Mouse (Mus musculus) gastrocnemius, postnatal 14 days (tissue): ENCODE data around the gene Maf. TPM values are rescaled to one million over a fixed set of nuclear protein-coding genes. Genes with fewer than 3 reads are reported as not detected.

ENCODE experiments used
- DNase-seq: peaks from one replicate; pipeline ENCODE4 v3.0.0; 2021; ENCODE audit warnings: mixed read lengths
- intact Hi-C: fragments of 180-260 bp; cut with DNase I; formaldehyde crosslinking; loops from one replicate; pipeline ENCODE4 v1.15.1; 2025; ENCODE audit warnings: low total_unique reads
- long read RNA-seq, 2 experiments: library from polyadenylated mRNA; stranded (forward); transcript quantifications; one replicate each; pipeline ENCODE4 v2.0.0; 2021
- total RNA-seq, 2 experiments: library from RNA; stranded (reverse); gene quantifications; 2 replicates each; pipeline ENCODE4 v1.2.3; 2021

The Maf gene
- total RNA-seq, result 100 to 1,000 TPM in 1 of 2 experiments, 10 to 100 TPM in 1; 93.8 to 112 TPM
- long read RNA-seq, experiment 1, full-length matches to known transcripts, result 35 of 39 reads
- long read RNA-seq, experiment 1, partial matches to known transcripts, result 0 of 39 reads
- long read RNA-seq, experiment 1, other reads (novel, unspliced or antisense), result 4 of 39 reads
- long read RNA-seq, experiment 2, full-length matches to known transcripts, result 46 of 49 reads
- long read RNA-seq, experiment 2, partial matches to known transcripts, result 0 of 49 reads
- long read RNA-seq, experiment 2, other reads (novel, unspliced or antisense), result 3 of 49 reads

DNA sequence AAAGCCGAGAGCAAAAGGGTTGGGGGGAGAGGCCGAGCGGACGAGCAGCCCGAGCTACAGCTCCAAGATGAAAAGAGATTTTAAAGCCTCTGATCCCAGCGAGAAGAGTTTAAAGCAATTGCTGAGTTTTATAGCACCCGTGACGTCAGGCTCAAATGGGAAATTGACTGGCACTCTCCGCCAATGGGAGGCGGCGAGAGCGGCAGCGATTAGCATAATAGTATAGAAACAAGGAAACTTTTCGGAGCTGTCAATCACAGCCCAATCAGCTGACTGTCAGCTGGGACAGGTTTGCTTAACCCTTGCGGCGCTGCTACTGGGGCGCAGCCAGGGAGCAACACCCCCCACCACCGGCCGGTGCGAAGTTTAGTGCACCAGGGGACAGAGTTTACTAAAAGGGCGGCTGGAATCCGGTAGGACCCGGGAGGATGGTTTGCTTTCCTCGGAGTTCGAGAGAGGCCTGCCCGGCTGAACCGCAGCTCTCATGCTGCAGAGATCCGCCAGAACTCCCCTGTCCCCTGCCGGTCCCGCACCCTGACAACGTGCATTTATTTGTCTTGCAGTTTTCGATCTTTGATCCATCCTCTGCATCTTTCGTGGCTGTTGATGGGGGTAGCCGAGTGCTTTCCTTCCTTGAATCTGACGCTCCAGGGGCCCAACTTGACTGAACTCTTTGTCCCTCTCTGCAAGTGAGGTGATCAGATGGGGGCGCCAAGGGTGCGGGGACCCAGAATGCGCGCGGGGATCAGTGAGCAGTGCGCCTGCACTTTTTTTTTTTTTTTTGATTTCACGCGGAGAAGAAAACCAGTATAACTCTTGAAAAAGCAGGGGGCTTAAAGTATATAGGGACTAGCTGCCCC is at the start of gene Maf:
TSS of gene Maf (minus strand) at position 64 of the 860 bp plus-strand sequence.
- peak; percentile 83 for DNase-seq
- intact Hi-C loops, result loop anchor here (5.0 kb wide), 1 partner anchor 306 kb away; no protein-coding TSS in a partner anchor

DNA sequence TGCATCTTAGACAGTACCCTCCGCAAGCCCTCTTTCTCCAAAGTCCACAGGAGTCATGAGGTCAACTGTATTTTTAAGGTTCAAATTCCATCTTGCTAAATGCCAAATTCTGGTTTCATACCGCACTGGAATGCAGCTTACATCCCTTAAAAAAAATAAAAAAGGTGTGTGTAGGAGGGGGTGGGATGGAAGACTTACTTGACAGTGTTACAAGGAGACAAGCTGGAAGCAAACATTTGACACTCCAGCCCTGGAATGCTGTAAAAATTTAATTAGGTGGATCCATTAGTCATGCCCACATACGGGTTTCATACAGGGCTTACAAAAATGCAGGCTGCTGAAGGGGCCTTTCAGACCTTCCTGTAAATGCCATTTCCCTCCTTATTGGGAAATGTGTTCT is 49.4 kb upstream of the Maf start:
- no peak for DNase-seq
- intact Hi-C loops, result no loop called here

DNA sequence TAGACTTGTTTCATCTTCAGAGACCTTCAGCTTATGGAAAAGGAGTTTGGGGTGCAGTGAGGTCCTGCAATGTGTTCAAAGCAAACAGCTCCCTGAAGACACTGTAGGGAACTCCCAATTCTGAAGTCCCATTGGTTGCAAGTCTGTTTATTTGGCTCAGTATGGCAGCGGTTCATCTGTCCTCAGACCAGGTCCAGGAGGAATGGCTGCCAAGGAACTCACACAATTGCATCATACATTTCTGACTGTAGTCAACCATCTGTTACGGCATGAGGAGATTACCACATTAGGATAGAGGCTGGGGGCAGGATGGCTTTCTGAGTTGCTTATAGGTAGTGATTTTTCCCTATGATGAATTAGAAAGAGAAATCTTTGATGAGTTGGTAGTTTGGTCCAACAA is 48.4 kb upstream of the Maf start:
- intact Hi-C loops, result no loop called here
- DNase-seq, result no peak

DNA sequence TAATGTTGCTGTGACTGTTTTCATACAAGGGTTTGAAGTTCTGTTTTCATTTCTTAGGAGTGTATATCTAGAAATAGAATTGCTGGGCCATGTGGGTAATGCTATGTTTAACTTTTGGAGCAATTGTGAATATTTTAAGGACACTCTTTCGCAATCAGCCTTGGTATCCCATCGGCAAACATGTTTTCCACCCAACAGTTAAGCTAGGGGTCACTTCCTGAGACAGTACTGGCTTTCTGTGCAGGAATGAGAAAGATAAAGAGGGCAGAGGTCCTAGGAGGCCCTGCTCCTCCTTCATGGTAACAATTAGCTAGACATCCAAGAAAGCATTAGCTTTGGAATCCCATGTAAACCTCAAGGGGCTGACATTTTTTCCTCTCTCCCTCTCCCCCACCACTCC is 47.1 kb upstream of the Maf start:
- intact Hi-C loops, result no loop called here

DNA sequence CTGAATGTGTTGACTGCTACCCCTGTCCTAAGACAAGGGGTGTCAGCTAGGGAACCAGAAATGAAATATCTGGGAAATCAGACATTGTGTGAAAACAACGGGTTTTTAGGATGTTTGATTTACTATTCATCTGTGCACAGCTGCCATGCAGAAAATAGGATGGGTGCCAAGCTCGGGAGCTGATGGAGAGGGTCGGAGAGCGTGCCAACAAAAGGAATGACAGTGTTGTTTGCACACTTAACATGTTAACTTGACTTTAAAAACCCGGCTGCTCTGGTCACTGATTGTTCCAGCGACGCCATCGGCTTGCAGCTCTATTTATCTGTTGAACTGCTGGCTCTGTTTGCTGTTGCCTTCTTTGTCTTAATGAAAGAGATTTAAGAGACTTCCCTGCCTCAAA is 46.2 kb upstream of the Maf start:
- no peak for DNase-seq

More for the DNA sequence above, 47.1 kb upstream of the Maf start:
- no peak for DNase-seq

DNA sequence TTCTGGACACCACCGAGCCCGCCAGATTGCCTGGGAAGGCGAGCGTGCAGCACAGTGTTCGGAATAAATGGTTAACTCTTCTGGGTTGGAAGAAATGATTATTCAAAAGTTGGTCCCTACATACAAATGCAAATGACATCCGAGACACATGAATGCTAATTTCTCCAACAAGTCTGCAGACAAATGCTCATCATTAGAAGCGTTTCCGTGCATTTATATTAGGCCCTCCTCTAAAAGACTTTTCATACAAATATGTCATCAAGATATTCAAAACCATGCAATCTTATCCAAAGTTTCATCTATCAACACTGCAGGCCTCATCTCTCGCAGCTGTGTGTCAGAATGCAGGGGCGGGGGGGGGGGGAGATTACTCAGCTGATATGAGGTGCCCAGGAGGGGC is 39.8 kb upstream of the Maf start:
- DNase-seq, result no peak
- intact Hi-C loops, result no loop called here

More for the DNA sequence above, 46.2 kb upstream of the Maf start:
- intact Hi-C loops, result no loop called here

DNA sequence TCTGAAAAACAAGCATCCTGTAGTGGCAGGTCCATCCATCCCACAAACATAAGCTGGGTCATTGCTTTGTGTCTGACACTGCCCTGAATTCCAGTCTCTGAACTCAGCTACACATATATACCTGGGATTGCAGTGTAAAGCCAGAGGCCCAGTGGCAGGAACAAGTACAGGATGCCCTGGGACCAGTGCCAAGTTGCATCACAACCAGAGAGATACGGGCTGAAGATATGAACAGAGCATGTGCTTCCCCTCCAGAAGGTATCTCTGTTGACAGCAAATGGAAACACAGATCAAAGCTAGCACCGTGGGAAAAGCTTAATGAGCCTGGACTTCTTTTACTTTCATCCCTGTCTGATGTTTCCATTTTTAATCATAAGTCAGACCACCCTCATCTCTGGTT is 38.1 kb upstream of the Maf start:
- intact Hi-C loops, result no loop called here
- DNase-seq, result no peak

DNA sequence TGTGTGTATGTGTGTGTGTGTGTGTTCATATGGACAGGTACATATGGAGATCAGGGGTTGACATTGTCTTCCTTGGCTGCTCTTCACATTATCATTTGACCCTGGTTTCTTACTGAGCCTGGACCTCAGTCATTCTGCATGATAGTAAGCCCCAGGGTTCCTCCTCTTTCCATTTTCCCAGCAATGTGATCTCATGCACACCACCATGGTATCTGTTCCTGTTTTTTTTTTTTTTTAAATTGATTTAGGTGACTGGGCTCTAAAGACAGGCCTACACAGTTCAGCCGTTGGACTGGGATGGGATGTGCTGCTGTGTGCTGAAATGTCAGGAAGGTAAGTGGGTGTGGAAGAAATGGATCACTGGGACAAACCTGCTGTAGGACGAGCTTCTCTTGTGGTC is 35.8 kb upstream of the Maf start:
- intact Hi-C loops, result no loop called here
- DNase-seq, result no peak

DNA sequence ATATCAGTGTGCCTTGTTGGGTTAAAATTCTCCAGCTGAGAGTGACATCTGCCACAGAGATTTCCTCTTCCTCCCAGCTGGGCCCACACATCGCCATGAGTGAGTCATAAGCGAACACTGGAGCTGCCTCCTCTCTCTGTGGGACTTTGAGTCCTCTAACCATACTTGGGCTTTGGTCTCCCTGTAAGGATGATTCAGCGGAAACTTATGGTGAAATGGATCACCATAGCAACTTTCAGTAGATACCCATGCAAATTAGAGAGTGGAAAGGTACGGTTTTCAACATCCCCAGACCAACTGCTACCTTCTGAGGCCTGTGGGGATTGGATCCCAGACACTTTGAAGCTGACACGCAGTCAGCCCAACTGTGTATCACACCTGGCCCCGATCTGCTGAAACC is 35.1 kb upstream of the Maf start:
- intact Hi-C loops, result no loop called here
- DNase-seq, result no peak

DNA sequence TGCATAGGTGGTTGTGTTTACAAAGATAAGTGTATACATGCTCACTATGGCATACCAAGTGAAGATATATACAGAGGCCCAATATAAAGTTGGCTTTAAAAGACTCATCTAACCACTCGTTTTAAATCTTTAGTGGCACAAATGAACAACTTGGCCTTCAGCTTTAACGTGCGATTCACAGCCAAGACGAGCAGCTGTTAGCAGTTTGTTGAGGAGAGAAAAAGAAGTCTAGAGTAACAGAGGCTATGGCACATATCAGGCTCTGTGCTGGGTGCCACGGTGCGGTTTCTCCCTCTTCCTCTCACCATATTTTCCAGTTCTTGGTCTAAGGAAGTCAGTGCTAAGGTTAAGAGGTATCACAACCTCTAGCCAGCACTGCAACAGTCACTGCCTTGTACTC is 34.4 kb upstream of the Maf start:
- intact Hi-C loops, result no loop called here
- no peak for DNase-seq

DNA sequence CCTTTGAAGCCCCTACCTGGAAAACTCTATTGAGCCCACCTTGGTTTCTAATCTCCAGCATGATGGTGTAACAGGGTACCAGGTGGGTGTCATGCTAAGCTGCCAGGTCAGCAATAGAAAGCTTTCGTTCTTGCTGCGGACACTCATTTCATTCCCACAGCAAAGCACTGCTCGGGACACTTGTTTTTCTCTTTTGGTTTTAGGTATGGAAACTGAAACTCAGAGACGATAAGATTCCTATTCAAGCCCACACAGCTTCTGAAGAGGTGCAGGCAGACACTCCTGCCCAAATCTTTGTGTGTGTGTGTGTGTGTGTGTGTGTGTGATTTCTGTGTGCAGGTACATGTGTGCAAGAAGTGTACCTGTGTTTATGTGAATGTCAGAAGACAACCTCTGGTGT is 32.2 kb upstream of the Maf start:
- intact Hi-C loops, result no loop called here
- DNase-seq, result no peak

DNA sequence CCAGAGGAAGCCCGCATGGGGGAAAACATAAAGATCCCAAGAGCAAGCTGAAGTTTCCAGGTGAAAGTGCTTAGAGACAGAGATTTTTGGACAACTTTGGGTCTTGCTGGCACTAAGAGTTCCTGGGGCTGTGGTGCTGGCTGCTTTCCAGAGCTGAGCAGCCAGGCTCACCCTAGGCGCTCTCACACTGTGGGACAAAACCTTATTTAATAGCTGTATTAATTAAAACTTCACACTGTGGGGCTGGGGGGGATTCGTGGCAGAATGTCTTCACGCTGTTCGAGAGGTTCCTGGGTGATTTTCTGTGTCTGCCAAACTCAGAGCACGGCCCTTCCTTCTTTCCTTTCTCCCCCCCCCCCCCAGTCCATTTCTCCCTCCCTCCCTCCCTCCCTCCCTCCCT is 24.8 kb upstream of the Maf start:
- intact Hi-C loops, result no loop called here
- DNase-seq, result no peak

DNA sequence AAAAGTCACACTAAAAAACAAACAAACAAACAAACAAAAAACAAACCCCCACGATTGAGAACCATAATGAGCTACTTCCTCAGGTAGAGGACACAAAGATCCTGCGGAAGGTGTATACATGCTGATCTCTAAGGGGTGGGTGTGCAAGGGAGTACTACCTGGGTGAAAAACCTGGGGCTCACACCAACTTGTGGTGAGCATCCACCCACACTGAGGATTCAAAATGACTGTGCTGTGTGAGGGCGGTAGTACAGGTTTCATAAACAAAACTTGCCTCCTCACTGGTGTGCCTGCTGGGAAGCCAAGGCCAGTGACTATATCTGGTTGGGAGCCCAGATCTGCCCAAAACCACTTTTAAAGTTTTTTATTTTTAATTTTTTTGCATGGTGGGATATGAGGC is 19.2 kb upstream of the Maf start:
- intact Hi-C loops, result no loop called here
- DNase-seq, result no peak

DNA sequence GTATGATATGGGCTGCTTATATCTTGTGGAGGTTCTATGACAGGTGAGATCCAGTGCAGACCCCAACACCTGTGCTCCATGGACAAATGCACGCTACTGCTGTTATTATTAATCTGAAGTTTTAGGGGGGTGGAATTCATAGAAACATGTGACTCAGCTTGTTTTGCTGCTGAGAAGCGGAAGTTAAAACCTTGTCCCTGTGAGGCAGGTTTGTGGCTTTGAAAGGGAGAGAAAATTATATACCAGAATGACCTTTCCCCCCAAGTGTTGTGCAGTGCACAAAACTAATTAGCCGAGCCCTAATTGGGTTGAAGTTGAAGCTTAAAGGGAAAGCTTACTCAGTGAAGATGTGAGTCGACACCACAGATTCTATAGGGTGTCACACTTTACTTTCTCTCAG is 18.6 kb upstream of the Maf start:
- no peak for DNase-seq
- intact Hi-C loops, result no loop called here

DNA sequence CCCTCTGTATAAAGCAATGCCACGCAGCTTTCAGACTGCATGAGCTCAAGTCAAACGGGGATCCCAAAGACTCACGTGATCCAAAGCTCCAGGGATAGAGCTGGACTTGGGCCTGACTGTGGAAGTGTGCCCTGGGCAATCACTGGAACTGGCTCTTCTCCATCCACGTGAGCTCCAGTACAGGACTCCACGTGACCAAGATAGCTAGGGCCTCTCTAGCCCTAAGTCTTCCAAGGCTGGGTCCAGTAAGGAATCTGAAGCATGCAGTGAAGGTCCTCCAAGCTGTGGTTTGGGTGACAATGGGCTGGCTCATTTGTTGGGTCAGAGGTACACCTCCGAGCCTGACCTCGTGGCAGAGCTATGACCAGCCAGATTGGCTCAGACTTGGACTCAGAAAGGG is 11.5 kb upstream of the Maf start:
- no peak for DNase-seq
- intact Hi-C loops, result loop anchor here (10.0 kb wide), 3 partner anchors 634 to 1184 kb away; no protein-coding TSS in a partner anchor

DNA sequence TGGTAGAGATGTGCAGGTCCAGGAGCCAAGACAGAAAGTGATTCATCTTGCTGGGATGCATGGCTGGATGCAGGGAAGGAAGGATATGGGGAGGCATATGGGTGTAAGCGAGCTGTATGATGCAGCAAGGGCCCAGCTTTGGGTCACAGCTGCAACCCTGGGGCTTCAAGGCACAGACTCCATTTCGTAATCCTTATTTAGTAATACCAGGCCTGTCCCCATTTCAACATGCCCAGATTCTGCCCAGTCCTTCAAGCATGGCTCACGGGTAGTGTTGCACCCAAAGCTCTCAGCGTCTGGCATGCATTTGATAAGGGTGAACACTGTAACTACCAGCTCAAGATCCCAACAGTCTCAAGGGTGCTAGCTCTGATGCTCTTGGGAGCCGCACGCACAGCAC is 11.0 kb upstream of the Maf start:
- no peak for DNase-seq
- intact Hi-C loops, result loop anchor here (10.0 kb wide), 3 partner anchors 634 to 1184 kb away; no protein-coding TSS in a partner anchor

DNA sequence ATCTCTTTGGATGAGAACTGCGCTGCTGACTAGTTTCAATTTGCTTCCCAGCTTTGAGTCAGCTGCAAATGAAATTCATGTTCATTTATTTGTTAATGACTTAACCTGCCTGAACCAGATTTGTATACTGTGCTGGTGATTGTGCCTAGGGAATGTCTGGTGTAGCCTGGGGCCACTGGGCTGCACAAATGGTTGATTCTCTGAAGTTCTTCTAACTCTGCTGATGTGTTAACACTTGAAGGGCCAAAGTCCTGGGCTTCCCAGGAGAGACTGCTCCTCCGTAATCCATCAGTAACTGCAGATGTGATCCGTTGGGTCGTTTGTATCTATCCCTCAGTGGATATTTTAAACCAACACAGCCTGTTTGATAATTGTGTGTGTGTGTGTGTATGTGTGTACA is 7.7 kb upstream of the Maf start:
- intact Hi-C loops, result loop anchor here (10.0 kb wide), 3 partner anchors 630 to 1180 kb away; no protein-coding TSS in a partner anchor
- DNase-seq, result no peak

DNA sequence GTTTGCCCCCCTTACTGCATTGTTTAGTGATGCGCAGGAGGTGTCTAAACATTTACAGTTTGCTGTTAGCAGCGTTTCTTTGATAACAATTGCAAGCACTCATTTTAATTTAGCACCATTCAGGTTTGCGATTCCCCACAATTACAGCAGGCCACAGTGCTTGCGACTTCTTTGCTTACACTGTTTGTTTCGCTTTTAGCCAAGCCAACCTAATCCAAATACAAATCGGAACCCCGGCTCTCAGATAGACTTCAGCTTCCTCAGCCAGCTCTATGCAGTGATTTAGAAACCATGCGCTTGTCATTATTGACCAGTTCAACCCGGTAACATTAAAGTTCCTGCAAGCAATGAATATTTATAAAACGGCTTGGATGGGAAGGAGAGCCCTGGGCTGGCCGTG is 3.5 kb upstream of the Maf start:
- no peak for DNase-seq
- intact Hi-C loops, result loop anchor here (10.0 kb wide), 3 partner anchors 626 to 1176 kb away; no protein-coding TSS in a partner anchor

DNA sequence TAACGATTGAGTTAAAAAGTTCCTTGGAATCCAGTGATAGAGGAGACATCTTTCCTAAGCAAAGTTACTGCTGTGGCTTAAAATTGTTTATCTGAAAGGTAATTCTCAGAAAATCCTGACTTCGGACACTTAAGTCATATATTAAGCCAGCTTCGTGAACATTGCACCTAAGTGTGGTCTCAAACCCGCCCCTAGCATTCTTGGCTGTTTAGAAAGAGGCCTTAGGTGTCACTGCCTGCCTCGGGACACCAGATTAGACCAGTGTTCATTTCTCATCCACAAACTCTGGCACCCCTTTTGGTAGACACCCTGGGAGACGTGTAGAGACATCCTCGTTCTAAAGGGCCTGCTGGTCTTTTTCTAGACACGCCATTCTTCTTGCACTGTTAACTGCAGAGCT is 2.3 kb upstream of the Maf start:
- intact Hi-C loops, result loop anchor here (5.0 to 10.0 kb wide), 4 partner anchors 308 to 1175 kb away; no protein-coding TSS in a partner anchor
- DNase-seq, result no peak

DNA sequence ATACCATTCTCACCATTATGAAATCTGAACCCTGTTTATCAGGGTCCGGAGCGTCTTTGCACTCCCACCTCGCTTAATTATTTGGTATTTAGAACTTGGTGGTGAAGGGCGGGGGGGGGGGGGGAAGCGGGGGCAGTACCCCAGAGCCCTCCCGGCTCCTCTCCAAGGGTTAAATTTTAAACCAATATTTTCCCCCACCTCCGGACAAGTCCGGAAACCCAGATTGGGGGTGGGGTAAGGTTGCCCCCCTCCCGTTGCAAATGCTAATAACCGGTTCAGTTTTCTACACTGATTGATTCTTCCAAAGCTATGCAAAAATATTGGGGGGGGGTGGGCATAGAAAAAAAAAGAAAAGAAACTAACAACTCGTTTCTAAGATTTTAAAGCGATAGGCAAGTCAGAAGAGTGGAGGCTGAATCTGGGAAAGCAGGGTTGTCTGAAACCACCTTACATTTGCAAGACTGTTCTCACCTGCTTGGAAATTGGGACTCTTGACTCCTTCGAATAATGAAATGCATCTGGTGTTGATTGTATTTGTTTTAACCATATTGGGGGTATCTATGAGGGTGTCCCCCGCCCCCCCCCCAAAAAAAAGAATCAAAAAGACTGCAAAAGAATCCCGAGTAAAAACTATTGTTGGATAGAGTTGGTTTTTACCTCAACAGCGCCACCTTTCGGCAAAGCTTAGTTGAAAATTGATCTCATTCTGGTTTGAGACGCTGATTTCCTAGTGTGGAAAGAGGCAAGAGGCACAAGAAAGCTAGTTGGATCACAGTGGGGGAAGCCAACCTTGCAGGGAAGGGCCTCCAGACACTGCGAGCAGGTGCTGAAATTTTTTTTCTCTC is 1.6 kb upstream of the Maf start:
- intact Hi-C loops, result loop anchor here (5.0 kb wide), 1 partner anchor 307 kb away; no protein-coding TSS in a partner anchor
- DNase-seq, result peak; percentile 75
